Mouse (Mus musculus): ENCODE results near the gene Depdc5.

Gene Depdc5

DNA sequence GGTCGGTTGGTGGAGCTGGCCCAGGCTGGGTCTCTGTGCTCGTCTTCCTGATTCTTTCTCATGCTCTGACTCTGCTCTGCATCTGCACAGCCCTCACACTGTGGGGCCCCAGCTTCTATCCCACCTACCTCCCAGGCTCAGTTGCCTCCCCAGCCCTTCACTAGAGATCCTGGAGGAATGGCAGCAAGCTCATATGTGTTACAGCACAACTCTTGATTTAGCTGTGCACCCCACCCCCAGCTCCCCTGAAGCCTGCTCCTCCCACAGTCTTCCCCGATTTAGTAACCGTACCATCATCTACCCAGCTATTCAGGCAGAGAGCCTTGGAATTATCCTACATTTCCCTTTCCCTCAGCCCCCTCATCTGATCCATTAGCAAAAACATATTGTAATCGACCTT, 137.6 kb downstream of the Depdc5 start:
- DNase-seq (ENCODE audit: low spot score): no peak

DNA sequence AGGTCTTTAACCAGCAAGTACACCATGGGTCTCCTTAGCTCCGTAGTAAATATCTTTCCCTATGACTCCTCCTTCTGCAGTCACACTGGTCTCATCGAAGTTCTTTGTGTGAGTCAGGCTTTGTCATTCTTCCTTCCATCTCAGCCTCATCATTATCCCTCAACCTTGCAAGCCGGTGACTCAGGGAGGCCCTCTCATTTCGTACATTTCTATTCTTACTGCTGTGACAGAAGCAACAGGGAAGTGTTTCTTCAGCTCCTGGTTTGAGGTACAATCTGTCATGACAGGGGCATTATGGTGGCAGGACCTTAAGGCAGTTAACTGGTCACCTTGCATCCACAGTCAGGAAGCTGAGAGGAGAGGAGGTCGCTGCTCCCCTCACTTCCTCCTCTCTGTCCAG, 139.3 kb downstream of the Depdc5 start:
- no peak for DNase-seq (ENCODE audit: low spot score)

DNA sequence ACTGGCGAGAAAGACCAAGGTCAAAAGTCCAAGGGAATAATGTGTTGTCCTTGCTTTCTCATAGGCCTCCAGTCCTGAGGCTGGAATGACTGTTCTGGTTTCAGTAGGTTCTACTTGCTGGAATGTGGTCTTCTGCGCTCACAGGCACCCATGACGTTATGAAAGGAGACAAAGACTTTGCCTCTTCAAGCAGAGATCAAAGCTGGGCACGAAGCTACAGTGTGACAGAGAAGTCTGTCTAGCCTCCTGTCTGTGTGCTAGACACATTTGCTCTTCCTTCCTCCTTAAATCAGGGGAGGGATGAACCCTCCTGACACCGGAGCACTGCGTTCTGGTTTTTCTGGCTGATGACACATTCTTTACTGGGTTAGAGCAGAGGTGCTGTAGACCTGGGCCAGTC, 140.0 kb downstream of the Depdc5 start:
- no peak for DNase-seq (ENCODE audit: low spot score)

DNA sequence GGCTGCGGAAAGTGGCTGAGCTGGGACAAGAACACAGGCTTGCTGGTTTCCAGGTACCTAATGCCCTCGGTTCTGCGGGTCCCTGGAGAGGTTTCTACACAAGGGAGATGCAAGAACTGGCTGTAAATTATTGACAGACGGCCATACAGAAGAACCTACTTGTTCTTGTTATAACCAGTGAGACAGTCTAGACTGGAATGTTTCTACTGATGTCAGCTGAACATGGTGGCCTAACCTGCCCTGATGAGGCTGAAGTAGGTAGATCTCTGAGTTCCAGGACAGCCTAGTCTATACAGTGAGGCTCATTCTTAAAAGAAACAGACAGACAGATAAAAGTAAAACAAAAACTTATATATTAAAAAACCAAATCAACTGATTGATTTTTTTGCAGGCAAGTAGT, 140.6 kb downstream of the Depdc5 start:
- no peak for DNase-seq (ENCODE audit: low spot score)

DNA sequence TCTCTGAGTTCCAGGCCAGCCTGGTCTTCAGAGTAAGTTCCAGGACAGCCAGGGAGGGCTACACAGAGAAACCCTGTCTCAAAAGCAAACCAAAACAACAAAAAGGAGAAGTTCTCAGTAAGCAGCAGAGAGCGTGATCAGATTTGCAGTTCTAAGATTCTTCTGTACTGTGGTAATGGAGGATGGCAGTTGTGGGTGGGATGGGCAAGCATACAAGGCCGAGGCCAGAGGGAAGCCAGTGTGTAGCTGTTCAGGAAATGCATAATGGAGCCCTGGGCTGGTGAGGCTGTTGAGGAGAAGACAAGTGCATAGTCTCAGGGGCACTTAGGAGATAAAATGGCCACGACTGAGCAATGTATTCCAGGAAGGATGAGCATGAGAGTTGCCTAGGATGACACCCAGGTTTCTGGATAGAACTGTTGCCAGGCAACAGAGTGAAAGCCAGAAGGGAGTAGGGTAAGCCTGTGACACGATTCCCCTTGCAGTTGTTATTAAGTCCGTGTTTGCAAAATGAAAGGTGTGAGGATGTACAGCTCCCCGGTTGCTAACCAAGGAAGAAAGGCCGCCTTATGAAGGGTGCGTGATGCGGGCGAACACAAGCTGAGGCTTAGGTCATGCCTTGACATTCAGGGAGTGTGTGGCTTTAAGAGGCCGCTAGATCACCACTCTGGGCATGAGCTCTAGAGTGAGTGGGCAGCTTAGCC, 142.1 kb downstream of the Depdc5 start:
- DNase-seq (ENCODE audit: low spot score): no peak

DNA sequence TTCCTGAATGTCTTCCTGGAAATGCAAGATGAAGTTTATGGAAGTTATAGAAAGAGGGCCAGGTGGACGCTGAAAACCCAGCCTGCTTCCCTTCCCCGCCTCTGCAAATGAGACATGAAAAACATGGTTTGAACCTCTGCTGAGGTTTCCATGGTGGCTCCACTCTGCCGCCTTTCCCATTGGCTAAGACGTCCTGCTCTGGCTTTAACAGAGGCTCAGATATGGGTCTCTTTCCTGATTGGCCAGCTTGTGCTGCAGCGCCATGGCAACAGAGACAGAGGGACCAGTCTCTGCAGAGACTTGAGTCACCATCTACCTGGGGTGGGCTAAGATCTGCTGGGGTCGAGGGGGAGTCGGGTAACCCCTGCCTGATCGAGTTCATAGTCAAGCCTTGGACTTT, 143.2 kb downstream of the Depdc5 start:
- DNase-seq (ENCODE audit: low spot score): no peak

DNA sequence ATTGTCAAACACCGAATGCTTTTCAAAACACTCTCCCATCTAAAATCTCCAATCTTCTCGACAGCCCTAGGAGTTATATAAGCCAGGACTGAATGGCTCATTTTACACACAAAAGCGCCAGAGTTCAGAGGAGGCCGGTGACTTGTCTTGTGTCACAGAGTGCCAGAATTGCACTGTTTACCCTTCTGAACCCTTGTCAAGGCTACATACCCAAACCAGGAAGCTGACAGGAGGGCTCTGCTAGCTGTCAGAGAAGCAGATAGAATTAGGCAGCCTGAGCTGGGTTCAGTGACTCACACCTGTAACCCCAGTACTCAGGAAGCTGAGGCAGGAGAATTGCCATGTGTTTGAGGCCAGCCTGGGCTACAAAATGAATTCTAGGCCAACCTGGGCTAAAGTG, 143.9 kb downstream of the Depdc5 start:
- no peak for DNase-seq (ENCODE audit: low spot score)

DNA sequence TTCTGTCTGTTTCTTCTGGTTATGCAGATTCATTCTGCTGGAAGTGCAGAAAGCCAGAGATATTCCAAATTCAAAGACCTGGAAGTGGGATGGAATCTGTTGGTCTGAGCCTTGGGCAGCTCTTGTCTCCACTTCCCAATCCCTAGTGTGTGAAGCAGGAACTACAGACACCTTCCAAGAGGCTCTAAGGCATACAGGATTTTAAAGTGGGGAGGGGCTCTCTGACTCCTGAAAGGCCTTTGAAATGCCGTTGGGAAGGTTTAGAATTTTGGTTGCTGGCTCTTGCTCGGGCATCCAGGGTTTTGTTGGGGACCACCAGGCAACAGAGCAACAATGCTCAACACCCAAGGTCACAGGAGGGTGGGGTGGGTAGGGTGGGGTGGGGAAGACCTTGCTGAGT, 145.8 kb downstream of the Depdc5 start:
- no peak for DNase-seq (ENCODE audit: low spot score)

DNA sequence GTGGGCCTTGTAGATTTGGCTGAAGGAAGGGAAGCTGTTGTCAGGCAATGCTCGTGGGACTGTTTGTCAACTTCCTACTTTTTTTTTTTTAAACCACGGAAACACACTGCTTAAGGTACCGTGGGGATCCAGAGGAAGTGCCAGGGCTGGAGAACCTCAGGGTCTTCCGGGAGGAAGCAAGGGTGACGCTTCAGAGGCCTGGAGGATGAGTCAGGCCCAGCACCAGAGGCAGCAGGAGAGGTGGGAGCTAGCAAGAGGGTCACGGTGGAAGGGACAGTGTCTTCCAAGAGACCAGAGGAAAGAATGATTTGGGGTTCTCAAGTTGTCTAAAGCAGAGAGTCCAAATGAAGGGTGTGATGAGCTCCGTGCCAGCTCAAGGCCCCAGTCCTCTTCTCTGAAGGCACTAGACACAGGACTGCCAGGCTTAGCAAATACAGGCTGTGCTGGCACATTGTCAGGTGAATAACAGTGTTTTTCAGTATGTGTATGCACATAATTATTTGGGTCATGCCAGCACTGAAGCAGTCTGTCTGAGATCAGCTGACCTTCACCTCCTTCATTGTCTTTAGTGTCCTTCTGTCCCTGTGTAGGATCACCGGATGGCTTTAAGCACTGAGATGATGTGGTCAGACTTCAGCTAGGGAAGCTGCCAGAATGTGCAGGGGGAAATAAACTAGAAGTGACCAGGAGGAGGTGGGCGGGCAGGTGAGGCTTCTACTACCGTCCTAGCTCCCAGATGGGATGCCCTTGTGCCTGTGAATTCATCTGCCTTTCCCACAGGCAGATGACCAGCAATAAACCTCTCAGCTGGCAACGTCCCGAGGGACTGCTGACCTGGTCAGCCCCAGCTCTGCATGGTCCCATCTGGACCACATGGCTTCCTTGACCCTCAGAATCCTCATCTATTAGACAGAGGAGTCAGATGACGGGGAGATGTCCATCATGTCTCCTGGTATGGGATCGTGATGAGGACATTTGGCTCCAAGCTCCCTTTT, 146.6 kb downstream of the Depdc5 start:
- DNase-seq (ENCODE audit: low spot score): no peak

DNA sequence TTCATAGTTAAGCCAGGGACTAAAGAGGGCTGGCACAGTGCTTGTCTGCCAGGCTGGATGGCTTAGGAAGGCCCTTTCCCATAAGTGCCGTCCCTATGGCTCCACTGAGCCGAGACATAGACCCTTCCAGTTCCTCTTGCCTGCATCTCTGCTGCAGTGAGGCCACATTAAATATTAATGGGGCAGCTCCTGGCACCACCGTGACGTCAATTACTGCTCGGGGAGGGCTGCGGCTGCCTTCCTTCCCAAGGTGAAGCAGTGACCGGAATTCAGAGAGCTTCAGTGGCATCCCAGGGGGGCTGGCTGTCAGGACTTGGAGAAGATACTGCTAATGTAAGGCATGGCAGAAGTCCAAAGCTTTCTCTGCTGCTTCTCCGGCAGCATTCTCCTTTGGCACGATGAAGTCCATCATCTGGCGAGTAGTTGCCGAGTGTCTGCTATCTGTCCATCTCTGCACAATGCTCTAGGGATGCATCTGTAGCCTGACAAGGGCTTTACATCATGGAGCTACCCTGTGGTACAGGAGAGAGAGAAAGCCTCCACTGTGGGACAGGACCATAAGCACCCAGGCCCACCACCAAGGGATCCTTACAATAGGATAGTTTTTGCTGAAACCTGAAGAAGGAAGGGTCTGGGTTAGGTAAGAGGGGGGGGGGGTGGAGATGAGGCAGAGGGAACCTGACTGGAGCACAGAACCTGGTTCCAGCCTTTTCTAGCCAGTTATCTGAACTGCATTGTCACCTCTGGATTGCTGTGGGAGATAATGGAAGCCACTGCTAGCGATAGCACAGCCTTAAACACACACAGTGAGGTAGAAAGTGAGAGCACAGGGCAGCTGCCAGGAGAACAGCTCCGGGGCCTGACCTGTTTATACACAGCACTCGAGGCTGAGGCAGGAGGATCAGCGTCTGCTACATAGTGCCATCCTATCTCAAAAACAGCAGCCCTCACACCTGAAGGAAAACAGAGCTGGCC, 147.9 kb downstream of the Depdc5 start:
- no peak for DNase-seq (ENCODE audit: low spot score)

DNA sequence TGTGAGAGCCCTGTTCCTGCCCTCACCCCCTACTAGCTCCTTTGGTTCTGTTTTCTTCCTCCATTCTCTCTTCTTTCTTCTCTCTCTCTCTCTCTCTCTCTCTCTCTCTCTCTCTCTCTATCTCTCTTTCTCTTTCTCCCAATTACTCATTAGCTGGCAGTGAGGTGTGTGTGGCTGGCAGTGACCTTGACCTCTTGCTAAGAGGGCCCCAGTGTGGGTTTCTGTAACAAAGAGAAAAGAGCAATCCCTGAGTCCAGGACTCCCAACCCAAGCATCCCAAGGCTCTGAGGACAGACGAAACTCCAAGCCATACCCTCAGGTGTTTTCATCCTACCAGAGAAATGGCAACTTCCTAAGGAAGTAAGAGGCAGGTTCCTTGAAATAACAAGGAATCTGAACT, 150.6 kb downstream of the Depdc5 start:
- no peak for DNase-seq (ENCODE audit: low spot score)

DNA sequence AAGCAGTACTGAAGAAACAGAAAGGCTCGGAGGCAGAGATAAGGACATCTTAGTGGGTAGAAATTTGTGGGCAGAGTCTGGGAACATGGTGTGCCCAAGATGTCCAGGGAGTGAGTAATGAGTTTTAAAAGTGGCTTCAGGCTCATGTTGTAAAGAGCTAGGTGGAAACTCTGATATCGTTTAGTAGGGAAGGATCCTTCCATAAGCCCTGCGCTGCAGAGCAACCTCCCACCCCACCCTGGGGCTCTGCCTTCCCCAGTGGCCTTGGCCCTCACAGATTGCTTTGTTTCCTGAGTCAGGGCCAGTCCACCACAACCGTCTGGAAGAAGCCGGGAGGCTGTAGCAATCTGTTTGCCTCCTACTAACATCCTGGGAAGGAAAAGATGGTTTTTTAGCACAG, 152.1 kb downstream of the Depdc5 start:
- no peak for DNase-seq (ENCODE audit: low spot score)

DNA sequence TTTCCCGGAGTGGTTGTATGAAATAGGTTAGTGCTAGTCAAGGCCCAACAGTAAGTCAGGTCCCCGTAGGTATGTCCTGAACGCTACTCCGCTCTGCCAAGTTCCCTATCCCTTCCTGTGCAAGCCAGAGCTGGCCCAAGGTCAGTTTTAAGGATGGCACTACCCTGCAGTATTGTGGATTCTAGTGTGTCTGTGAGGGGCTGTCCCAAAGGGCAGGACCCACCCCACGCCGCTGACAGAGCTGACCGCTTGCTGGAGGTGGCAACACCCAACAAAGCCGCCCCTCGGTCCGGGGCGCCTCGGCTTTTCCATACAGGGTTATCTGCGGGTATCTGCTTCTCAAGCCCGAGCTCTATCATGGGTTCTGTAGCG, 154.7 kb downstream of the Depdc5 start:
- no peak for DNase-seq (ENCODE audit: low spot score)

DNA sequence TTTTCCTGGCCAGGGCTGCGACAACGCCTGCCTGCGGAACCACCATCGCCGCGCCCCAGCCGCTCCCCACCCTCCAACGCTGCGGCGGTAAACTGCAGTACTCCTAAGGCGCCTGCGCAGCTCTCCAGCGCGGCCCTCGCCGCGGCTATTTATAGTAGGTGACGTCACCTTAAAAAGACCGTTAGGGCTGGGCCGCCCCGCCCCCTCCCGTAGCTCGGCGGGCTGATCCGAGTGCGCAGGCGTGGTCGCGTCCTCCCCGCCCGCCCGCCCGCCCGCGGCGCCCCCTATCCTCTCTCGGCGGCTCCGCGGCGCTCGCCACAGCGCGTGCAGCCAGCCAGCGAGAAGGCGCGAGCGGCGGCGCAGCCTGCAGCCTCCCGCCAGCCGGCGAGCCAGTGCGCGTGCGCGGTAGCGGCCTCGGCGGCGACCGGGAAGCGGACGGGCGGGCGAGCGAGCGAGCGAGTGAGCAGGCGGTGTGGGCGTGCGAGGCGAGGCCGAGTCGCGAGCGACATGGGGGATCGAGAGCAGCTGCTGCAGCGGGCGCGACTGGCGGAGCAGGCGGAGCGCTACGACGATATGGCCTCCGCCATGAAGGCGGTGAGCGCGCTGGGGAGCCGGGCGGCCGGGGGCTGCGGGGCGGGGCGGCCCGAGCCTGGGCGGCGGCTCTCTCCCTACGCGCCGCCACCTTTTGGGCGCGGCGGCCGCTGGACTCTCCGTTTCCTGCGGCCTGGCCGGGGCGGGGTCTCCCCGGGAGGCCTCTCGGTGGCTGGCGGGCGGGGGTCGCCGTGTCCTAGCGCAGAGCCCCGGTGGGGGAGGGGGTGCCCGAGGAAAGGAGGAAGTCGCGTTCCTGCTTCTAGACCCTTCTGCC, 155.3 kb downstream of the Depdc5 start, which contains the start of gene Ywhah:
Ywhah (plus strand) TSS at position 256 of the 865 bp plus-strand sequence.
- peak; percentile 81 for DNase-seq (ENCODE audit: low spot score)

DNA sequence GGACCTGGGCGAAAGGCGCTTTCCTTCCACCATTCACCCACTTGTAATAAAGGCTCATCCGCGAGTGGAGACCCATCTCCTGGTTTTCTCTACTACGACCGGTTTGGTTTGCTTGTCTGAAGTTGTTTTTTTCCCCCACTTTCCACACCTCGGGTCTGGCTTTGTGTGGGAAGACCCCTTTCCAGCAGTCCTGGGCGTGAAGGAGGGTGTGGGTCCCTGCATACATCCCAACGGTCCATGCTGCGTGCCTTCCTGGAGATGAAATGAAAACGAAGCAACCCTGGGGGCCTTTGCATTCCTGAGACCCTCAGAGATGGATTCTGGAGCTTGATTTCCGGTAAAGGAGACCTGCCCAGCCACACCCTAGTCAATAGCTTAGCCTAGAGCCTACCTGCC, 155.9 kb downstream of the Depdc5 start:
- DNase-seq (ENCODE audit: low spot score): no peak

DNA sequence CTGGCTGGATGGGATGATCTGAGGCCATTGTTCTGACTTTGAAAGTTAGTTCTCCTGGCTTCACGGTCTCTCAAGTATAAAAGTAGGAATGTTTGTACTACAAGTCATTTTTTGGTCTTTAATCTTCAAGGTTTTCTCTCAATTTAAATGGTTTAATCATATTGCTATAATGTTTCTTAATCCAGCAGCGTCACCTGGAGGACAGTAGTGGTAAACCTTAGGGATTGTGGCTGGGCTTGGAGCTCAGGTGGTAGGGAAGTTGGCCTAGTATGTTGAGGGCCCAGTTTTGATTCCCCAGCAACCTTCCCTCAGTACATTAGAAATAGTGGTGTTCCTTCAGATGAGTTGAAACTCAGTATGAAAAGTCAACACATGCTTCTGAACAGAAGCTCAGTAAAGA, 158.1 kb downstream of the Depdc5 start:
- DNase-seq (ENCODE audit: low spot score): no peak

DNA sequence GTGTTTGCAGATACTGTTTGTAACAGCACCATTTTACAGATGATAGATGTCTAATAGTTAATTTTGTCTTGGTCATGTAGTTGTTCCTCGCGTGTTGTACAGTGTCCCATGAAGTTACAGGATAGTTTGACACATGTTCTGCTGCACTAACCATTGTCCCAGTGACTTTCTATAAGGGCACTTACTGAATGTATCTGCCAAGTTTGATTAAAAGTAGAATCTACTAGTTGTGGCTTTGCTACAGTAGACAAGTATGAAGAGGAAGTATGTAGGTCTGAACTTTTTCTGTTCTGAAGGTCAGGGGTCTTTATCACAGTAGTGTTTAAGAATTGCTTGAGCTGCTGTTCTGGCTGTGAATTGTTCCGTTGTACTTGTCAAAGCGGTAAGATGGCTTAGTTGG, 159.8 kb downstream of the Depdc5 start:
- no peak for DNase-seq (ENCODE audit: low spot score)

DNA sequence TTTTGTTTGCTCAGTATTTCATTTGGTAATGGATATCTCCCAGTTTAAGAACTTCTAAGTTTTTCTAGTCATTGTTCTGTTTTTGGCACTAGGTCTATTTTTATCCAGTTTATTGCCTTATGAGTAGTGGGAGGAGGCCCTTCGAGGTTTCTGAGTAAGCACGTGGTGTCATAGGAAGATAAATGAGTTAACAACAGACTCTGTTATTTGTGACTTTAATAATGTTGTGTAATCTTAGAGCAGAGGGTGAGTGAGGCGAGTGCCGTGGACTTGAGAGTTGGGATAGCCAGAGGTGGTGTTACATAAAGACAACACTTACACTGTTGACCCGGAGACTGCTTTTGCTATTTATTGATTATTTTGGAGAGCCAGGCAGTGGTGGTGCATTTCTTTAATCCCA, 161.0 kb downstream of the Depdc5 start:
- DNase-seq (ENCODE audit: low spot score): no peak

DNA sequence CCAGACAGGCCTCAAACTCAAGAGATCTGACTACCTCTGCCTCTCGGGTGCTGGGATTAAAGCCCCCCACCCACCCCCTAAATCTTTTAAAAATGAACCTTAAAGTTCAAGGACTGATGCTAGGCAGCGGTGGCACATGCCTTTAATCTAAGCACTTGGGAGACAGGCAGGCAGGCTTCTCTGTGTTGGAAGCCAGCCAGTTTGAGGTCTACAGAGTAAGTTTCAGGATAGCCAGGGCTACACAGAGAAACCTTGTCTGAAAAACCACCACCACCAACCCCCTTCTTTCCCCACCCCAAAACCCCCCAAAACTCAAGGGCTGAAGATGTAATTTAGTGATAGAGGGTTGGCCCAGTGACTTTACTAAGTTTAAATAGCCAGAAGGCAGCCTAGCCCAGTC, 165.2 kb downstream of the Depdc5 start:
- no peak for DNase-seq (ENCODE audit: low spot score)

DNA sequence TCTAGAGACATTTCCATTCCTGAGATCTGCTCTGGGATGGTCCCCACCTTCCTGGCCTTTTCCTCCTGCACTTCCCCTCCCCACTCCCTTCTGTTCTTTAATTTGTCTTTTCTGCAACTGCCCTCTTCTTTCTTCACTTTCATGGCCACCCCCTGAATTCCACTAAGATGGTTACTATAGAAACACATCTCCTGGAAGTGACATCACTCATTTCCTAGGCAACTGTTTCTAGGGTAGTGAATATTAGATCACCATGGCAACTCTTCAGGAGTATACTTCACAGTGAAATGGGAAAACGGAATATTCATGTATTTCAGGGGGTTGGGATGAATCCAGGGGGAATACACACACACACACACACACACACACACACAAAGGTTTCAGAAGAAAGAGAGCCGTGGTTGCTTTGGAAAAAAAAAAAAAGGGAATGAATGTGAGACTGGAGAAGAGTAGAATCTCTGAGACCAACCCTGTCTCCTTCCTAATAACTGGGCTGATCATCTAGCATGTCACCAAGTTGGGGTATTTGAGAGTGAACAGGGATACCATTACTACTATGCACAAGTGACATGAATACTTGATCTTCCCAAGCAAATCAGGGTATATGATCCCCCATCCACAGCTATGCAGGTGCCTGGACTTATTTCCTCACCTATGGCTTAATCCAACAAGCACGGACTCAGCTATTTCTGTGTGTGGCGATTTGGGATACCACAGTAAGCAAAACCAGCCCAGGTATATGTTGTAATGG, 167.1 kb downstream of the Depdc5 start:
- no peak for DNase-seq (ENCODE audit: low spot score)
